Mouse (Mus musculus): Measurements from ENCODE around the gene Gm10392.

DNA sequence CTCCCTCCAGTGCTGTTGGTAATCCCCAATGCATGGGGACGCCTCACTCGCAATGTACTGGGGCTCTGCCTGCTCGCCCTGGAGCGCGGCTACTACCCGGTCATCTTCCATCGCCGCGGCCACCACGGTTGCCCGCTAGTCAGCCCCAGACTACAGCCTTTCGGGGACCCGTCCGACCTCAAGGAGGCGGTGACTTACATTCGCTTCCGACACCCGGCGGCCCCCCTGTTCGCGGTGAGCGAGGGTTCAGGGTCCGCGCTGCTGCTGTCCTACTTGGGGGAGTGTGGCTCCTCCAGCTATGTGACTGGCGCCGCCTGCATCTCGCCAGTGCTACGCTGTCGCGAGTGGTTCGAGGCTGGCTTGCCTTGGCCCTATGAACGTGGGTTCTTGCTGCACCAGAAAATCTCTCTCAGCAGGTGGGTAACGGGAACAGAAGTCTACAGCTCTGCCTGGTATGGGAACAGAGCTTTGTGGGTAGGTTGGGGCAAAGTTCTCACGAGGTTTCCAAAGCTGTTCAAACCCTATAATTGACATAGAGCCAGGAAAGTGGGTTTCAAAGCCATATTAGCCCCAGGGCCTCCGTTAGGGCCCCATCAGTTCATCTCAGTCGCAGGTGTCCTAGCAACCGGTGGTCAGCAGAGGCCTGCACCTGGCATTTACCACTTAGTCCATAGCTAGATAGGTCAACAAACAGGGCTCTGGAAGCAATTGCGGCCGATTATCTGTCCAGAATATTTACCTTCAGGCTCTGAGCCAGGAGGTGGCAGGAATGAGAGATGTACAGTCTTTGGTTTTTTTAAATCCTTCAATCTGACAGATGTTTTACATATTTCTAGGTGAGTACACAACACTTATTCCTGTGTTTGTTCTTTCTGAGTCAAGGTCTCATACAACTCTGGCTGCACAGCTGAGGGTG lies 3.1 kb downstream of the Gm10392 start, which contains the start of gene Trp53i13:
- TF ChIP-seq CTCF (IDR thresholded peaks at IDR 0.05; ENCODE audit: control insufficient read depth, insufficient read depth, insufficient read length): no peak
- no peak for TF ChIP-seq MYOG (IDR thresholded peaks at IDR 0.05; ENCODE audit: control insufficient read depth, extremely low read depth, insufficient read length)
- no peak for TF ChIP-seq MYOD1 (IDR thresholded peaks at IDR 0.05; ENCODE audit: control insufficient read depth, insufficient read length, low read depth)
- no peak for TF ChIP-seq MAX (IDR thresholded peaks at IDR 0.05)
- no peak for TF ChIP-seq USF1 (IDR thresholded peaks at IDR 0.05; ENCODE audit: low read depth)
